Mouse (Mus musculus) hindbrain, embryonic 12.5 days (tissue): ENCODE measurements around the gene Maob. TPM values are rescaled to one million over a fixed set of nuclear protein-coding genes. Genes with fewer than 3 reads are reported as not detected.
A peak's percentile ranks its signal among the peaks of the same experiment; 100 is the strongest.

ENCODE experiments used
- ATAC-seq: fragments of 200-750 bp; cut with Nextera tagmentation; 2 replicates; pipeline ENCODE4 v1.8.0; 2017; ENCODE audit warnings: moderate TSS enrichment; ENCODE audit not compliant: low FRiP score
- H3K27ac ChIP-seq: fragments of 300-500 bp; sonication (generic); 2 replicates; pipeline ENCODE4 v1.5.1; 2016; ENCODE audit warnings: mild to moderate bottlenecking
- H3K27me3 ChIP-seq: fragments of 300-500 bp; sonication (generic); 2 replicates; pipeline ENCODE4 v1.6.1; 2016; ENCODE audit warnings: mild to moderate bottlenecking
- H3K36me3 ChIP-seq: fragments of 300-500 bp; sonication (generic); 2 replicates; pipeline ENCODE4 v1.6.1; 2016; ENCODE audit warnings: mild to moderate bottlenecking
- H3K4me1 ChIP-seq: fragments of 300-500 bp; sonication (generic); 2 replicates; pipeline ENCODE4 v1.6.1; 2016
- H3K4me2 ChIP-seq: fragments of 300-500 bp; sonication (generic); replicated peaks from 2 replicates; pipeline ENCODE4 v1.6.1; 2016; ENCODE audit warnings: mild to moderate bottlenecking
- H3K4me3 ChIP-seq: fragments of 300-500 bp; sonication (generic); 2 replicates; pipeline ENCODE4 v1.5.1; 2016; ENCODE audit warnings: mild to moderate bottlenecking
- H3K9ac ChIP-seq: fragments of 300-500 bp; sonication (generic); 2 replicates; pipeline ENCODE4 v1.6.1; 2016; ENCODE audit warnings: mild to moderate bottlenecking, moderate library complexity
- H3K9me3 ChIP-seq: fragments of 300-500 bp; sonication (generic); replicated peaks from 2 replicates; pipeline ENCODE4 v1.6.1; 2016; ENCODE audit warnings: mild to moderate bottlenecking
- WGBS: fragments of 180-500 bp; shearing (Covaris S2); methylation state at CpG from one replicate; pipeline ENCODE4 v1.1.7; 2016; 5-methylcytosine and 5-hydroxymethylcytosine counted together
- polyA plus RNA-seq: library from polyadenylated mRNA; unstranded; fragments of >200 nt; fragmentation: Nextera tagmentation; extraction: Ambion mirVana; gene quantifications from 2 replicates; pipeline ENCODE4 v1.2.1, GENCODE M21; 2016

Maob gene
- polyA plus RNA-seq, result 4.5 and 7.6 TPM in 2 replicates

DNA sequence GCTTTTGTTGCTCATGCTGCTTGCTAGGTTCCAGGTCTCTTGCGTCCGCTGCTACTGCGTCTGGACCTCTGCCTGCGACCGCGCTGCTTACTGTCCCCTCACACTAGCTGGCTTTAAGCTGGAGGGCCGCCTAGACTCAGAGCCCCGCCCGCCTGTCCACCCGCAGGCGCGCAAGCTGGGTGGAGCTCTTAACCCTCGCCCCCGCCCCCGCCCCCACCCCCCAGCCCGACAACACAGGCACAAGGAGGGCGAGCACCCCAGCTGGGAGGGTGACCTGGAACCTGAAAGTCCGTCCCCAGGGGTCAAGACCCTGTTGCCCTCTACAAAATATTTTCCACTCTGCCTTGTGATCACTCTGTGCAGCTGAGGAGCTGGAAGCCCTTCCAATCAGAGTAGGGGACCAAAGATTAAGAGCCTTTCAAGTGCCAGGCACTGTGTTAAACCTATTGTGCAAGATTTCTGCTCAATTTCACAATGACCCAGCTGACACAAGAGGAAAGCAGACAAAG is at the start of gene Maob:
Gene Maob, minus strand, starts transcription at position 106 of the 509 bp plus-strand sequence.
- H3K27me3 ChIP-seq, result no peaks in the 10 kb centered on the region
- no peaks in the 10 kb centered on the region for H3K36me3 ChIP-seq
- H3K4me3 ChIP-seq, result peak within 1 kb of the TSS; percentile 25
- no peaks in the 10 kb centered on the region for H3K9me3 ChIP-seq
- H3K27ac ChIP-seq, result no peak within 1 kb of the TSS
- WGBS, result 14% methylated on average over 16 of the region's 18 CpGs
- H3K4me1 ChIP-seq, result no peaks in the 10 kb centered on the region
- H3K9ac ChIP-seq, result no peak within 1 kb of the TSS
- ATAC-seq, result no peak
- peak within 1 kb of the TSS; percentile 48 for H3K4me2 ChIP-seq

DNA sequence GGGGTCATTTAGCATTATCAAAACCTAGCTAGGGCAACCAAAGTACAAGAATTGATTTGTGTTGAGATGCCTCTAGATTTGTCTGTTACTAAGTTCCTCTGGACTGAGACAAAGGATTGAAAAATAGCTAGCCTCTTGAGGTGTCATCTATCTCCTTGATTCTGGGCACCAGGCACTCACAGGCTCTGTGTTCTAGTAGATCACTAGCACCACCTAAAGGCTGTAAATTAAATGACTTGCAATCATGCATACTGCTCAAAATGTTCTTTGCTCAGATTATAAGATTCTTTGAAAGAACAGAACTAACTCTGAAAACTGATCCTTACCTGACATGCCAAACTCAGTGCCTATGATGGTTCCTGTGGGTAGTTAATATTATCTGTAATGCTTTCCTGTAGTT is 43.1 kb upstream of the Maob start:
- H3K27me3 ChIP-seq, result no peaks in the 10 kb centered on the region
- no peak overlapping the region for H3K27ac ChIP-seq
- H3K36me3 ChIP-seq, result no peaks in the 10 kb centered on the region
- H3K4me3 ChIP-seq, result no peak overlapping the region
- H3K4me1 ChIP-seq, result no peaks in the 10 kb centered on the region
- no peaks in the 10 kb centered on the region for H3K9me3 ChIP-seq
- ATAC-seq, result no peak
- H3K4me2 ChIP-seq, result no peak overlapping the region
- no peak overlapping the region for H3K9ac ChIP-seq

DNA sequence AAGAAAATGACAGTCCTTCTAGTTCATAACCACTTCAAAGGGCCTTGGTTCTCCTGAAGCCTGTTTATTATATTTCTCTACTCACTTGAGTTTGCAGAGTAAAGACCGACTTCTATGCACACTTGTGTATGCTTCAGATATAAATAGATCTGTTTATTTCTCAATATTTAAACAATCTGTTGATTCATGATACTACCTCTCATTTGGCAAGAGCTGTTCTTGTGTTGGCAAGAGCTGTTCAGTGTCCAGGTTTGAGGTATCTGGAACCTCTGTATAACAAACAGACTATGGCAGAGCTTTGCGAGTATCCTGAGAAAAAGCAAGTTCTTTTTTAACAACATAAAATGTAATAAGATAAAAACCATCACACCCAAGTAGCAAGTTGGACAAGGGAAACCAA is 28.9 kb upstream of the Maob start:
- H3K9ac ChIP-seq, result no peak overlapping the region
- no peaks in the 10 kb centered on the region for H3K4me1 ChIP-seq
- no peak overlapping the region for H3K27ac ChIP-seq
- H3K4me2 ChIP-seq, result no peak overlapping the region
- H3K4me3 ChIP-seq, result no peak overlapping the region
- no peaks in the 10 kb centered on the region for H3K36me3 ChIP-seq
- no peaks in the 10 kb centered on the region for H3K9me3 ChIP-seq
- no peak for ATAC-seq
- no peaks in the 10 kb centered on the region for H3K27me3 ChIP-seq
- WGBS, result 98% methylated on average over 2 of the region's 2 CpGs

DNA sequence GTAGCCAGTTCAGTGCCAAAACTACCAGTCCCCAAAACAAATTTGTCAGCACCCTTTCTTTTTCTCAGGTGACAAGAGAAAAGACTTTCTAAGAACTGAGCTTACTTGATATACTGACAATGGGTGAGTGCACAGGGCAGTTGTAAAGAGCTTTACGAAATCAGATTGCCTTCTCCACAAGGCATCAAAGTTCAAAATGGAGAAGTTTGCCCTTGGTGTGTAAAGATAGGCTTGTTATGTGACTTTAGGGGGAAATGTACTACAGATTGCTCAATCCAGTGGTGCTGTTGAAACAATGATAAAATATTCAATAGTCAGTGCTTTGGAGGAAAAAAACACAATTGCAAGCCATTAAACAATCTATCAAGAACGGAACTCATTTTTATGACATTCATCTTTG is 24.3 kb upstream of the Maob start:
- no peak for ATAC-seq
- no peak overlapping the region for H3K27ac ChIP-seq

DNA sequence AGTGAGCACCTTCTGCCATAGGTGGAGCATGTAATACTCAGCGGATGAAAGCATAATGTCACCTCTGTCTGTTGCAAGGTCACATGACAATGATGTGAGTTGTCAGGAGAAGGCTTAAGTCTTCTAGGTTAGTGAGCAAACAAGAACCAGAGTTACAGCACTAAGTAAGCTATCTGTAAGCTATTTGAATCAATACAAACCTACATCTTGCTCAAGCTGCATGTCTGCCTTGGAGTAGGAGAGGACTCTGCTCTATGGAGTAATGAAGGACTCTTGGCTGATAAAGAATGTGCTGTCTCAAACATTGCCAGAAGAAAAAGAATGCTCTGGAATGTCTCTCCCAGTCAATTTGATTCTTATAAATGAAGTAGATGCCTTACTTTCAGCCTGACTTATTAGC is 20.1 kb upstream of the Maob start:
- Histone ChIP-seq H3K9me3 (no peaks in the 10 kb centered on the region), H3K9ac (no peak overlapping the region), H3K36me3 (no peaks in the 10 kb centered on the region), H3K27ac (no peak overlapping the region), H3K4me2 (no peak overlapping the region), H3K4me1 (no peaks in the 10 kb centered on the region), H3K27me3 (no peaks in the 10 kb centered on the region), H3K4me3 (no peak overlapping the region)
- ATAC-seq, result no peak
- WGBS, result 81% methylated on average over 1 of the region's 1 CpGs

More for the DNA sequence above, 24.3 kb upstream of the Maob start:
- Histone ChIP-seq H3K36me3 (no peaks in the 10 kb centered on the region), H3K4me2 (no peak overlapping the region), H3K9me3 (no peaks in the 10 kb centered on the region), H3K4me1 (no peaks in the 10 kb centered on the region), H3K27me3 (no peaks in the 10 kb centered on the region), H3K4me3 (no peak overlapping the region), H3K9ac (no peak overlapping the region)
- WGBS, result 75% methylated on average over 2 of the region's 2 CpGs

DNA sequence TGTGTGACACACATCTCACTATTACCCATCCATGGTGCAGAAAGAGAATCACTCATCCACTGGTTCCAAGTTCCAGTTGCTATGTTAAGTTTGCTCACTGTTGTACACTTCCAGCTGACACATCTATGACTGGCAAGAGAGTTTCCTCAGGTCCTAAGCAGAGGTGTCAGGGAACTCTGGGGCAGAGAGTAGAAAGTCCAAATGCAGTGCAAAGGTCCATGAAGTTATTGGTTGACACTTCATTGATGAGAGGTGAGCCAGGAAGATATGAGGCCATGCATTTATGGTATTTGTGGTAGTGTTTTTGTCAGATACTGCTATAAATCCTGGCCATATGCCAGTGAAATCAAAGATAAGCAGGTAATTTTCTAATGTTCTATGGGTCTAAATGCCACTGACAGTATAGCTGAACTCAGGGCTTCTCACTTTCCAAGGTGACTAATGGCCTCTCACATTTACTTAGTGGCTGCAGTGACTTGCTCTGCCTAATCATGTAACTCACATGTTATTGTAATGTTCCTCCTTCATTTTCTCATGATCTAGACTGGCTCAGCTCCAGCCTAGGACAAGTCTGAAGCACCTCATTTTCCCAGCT is 19.4 kb upstream of the Maob start:
- no peaks in the 10 kb centered on the region for H3K4me1 ChIP-seq
- ATAC-seq, result no peak
- no peaks in the 10 kb centered on the region for H3K36me3 ChIP-seq
- H3K27ac ChIP-seq, result no peak overlapping the region
- H3K27me3 ChIP-seq, result no peaks in the 10 kb centered on the region
- no peaks in the 10 kb centered on the region for H3K9me3 ChIP-seq
- no peak overlapping the region for H3K9ac ChIP-seq
- no peak overlapping the region for H3K4me3 ChIP-seq
- H3K4me2 ChIP-seq, result no peak overlapping the region

DNA sequence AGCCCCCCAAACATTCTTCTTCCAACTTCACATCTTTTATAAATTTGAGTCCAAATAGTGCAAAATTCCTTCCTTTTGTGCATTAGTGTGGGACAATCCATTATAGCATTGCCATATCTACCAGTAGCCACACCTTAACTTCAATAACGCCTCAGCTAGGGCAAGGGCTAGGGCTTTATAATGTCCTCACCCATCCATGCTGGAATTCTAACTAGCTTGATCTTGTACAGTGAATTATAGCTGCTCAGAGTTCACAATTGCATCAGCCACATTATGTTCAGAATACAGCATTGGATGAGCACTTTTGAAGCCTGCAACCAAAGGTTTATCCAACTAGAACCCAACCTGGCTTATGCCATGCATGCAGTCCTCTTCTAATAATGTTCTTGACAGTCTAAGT is 8.9 kb upstream of the Maob start:
- WGBS, result 87% methylated on average over 1 of the region's 1 CpGs

DNA sequence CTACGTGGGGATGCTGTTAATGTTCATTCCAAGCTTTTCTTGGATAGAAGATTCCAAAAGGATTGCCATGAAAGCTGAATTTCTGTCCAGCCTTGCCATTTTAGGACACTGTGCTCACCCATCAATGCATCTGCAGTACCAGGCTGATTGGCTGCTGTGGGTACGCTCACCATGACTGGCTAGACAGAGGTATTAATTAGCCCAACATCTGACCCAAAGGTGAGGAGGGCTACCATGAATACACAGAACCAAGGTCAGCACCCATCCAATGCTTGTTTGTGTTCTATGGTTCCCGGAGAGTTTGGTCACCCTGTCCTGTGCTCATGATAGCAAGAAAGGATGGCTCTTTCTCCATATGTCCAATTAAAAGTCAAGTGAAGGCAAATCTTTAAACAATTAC is 1.2 kb downstream of the Maob start:
- ATAC-seq, result no peak
- H3K4me1 ChIP-seq, result no peaks in the 10 kb centered on the region
- 91% methylated on average over 3 of the region's 3 CpGs for WGBS
- H3K9me3 ChIP-seq, result no peaks in the 10 kb centered on the region
- H3K9ac ChIP-seq, result no peak overlapping the region
- H3K4me3 ChIP-seq, result no peak overlapping the region
- no peak overlapping the region for H3K4me2 ChIP-seq
- no peaks in the 10 kb centered on the region for H3K27me3 ChIP-seq
- no peaks in the 10 kb centered on the region for H3K36me3 ChIP-seq
- no peak overlapping the region for H3K27ac ChIP-seq

More for the DNA sequence above, 8.9 kb upstream of the Maob start:
- Histone ChIP-seq H3K9me3 (no peaks in the 10 kb centered on the region), H3K4me2 (no peak overlapping the region), H3K4me1 (no peaks in the 10 kb centered on the region), H3K9ac (no peak overlapping the region), H3K27me3 (no peaks in the 10 kb centered on the region), H3K4me3 (no peak overlapping the region), H3K27ac (no peak overlapping the region), H3K36me3 (no peaks in the 10 kb centered on the region)
- ATAC-seq, result no peak

DNA sequence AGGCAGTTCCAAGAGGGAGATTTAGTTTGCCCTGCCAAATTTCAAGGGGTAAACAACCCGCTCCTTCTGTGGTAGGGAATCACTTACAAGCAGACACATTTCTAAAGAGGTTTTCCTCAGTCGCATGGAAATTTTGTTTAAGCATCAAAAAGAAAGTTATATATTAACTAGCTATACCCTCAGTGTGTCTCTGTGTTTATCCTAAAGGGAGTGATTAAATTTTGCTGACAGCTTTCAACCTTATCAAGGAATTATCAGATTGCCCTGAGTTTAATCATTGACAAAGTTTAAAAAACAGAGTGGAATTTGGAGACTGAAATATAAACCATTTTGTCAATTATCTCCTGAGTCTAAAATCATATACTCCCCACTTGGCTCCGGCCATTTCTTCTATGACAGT is 5.1 kb downstream of the Maob start:
- Histone ChIP-seq H3K27ac (no peak overlapping the region), H3K27me3 (no peaks in the 10 kb centered on the region), H3K4me1 (no peaks in the 10 kb centered on the region), H3K9me3 (no peaks in the 10 kb centered on the region), H3K4me2 (no peak overlapping the region), H3K9ac (no peak overlapping the region), H3K4me3 (no peak overlapping the region), H3K36me3 (no peaks in the 10 kb centered on the region)
- no peak for ATAC-seq
- WGBS, result 62% methylated on average over 3 of the region's 3 CpGs

DNA sequence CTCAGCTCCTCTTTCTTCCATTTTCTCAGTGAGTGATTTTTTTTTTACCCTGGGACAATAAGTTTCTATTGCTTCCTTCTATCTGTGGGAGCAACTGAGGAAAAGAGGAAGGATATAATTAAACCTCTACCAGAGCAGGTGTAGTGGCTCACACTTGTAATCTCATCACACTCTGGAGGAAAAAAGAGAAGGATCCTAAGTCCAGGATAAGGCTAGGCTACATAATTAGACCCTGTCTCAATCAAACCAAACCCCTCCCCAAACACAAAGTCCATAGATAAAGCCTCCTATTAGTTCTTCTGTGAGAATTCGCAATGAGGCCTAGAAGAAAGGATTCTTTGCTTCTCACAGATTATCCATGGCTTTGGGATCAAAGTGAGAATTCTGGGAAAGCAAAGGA is 49.7 kb downstream of the Maob start:
- Histone ChIP-seq H3K4me2 (no peak overlapping the region), H3K27ac (no peak overlapping the region), H3K9ac (no peak overlapping the region), H3K36me3 (no peaks in the 10 kb centered on the region), H3K4me3 (no peak overlapping the region), H3K27me3 (no peaks in the 10 kb centered on the region), H3K4me1 (no peaks in the 10 kb centered on the region), H3K9me3 (no peaks in the 10 kb centered on the region)
- WGBS, result 75% methylated on average over 1 of the region's 1 CpGs
- no peak for ATAC-seq

DNA sequence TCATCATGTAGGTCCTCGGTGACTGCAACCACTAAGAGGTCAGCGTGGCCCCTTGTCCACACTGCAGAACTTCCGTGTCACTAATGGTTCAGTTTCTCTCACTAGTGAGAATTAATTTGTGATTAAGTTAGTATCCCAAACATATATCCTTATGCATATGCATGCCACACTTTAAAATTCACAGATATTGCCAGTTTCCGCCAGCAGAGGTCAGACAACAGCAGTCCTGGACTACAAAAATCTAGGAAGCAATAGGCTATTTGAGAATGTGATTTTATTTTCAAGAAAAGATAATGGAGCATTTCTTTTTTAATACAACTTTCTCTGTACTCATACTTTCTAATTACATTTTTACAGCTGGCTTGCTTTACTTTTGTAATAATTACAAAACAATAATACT is 51.0 kb downstream of the Maob start:
- Histone ChIP-seq H3K9me3 (no peaks in the 10 kb centered on the region), H3K4me2 (no peak overlapping the region), H3K27ac (no peak overlapping the region), H3K27me3 (no peaks in the 10 kb centered on the region), H3K4me1 (no peaks in the 10 kb centered on the region), H3K4me3 (no peak overlapping the region), H3K36me3 (no peaks in the 10 kb centered on the region), H3K9ac (no peak overlapping the region)
- 66% methylated on average over 4 of the region's 4 CpGs for WGBS
- ATAC-seq, result no peak

DNA sequence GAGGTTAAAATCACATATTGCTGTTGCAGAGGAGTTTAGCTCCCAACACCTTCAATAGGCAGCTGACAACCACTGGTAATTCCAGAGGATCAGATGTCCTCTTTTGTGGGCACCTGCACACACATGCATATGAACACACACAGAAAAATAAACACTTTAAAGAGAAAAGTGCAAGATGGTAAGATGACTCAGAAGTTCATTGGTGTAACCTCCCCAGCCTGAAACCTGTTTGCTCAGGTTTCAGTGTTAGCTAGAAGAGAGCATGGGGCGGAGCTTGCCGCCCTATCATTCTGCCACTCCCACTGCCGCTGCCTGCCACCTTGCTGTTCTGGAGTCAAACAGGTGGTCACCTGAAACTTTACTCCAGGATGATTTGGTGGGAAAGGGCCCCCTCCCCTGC is 55.7 kb downstream of the Maob start:
- Histone ChIP-seq H3K36me3 (no peaks in the 10 kb centered on the region), H3K9ac (no peak overlapping the region), H3K4me1 (no peaks in the 10 kb centered on the region), H3K27me3 (no peaks in the 10 kb centered on the region), H3K4me2 (no peak overlapping the region), H3K4me3 (no peak overlapping the region), H3K9me3 (no peaks in the 10 kb centered on the region), H3K27ac (no peak overlapping the region)
- WGBS, result 60% methylated on average over 3 of the region's 3 CpGs
- no peak for ATAC-seq

DNA sequence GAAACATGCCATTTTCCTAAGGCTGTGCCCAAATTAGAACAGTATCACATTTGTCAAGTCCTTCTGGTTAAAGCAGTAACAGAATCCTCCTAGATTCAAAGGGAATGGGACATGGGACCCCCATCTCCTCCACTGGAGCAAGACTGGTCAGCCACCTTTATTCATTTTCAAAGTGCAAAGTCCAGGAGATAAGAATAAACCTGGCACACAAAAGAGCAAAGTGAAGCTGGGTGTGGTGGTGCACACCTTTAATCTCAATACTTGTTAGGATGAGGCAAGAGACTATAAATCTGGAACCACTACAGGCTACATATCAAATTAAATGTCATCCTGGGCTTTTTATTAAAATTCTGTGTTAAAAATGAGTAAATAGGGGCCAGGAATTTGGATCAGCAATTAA is 62.4 kb downstream of the Maob start:
- no peak for ATAC-seq
- Histone ChIP-seq H3K9me3 (no peaks in the 10 kb centered on the region), H3K27ac (no peak overlapping the region), H3K4me3 (no peak overlapping the region), H3K4me1 (no peaks in the 10 kb centered on the region), H3K27me3 (no peaks in the 10 kb centered on the region), H3K9ac (no peak overlapping the region), H3K36me3 (no peaks in the 10 kb centered on the region), H3K4me2 (no peak overlapping the region)
